In genomic region chr7:80053147-80053546, GRCm38 (mm10) we compare ENCODE assay signal across 18 mouse cellular contexts. TPM values are rescaled to one million over a fixed set of nuclear protein-coding genes. Genes with fewer than 3 reads are reported as not detected.
DNase-seq lines count a peak whose midpoint lies in the region; ATAC-seq and TF ChIP-seq lines count a peak whose summit lies in the region.
"Had no signal": no experiment of that assay in that cellular context is flagged by ENCODE, and none has a peak within 500 bp of the region (broad histone marks: within the 10 kb centered on the region; RNA-seq: fewer than 3 reads in every experiment).

No protein-coding gene starts in this region.

- H3K4me2 ChIP-seq in liver, embryonic 12.5 days, result no peak overlapping the region
- no peak overlapping the region for H3K4me2 ChIP-seq in hindbrain, embryonic 13.5 days
- H3K4me2 ChIP-seq in hindbrain, embryonic 12.5 days (replicated peaks), result no peak overlapping the region
- H3K4me2 ChIP-seq: hindbrain, embryonic 15.5 days; liver, embryonic 13.5 days; midbrain, embryonic 15.5 days had no signal

- TF ChIP-seq POLR2A in heart, adult 2 months (IDR thresholded peaks at IDR 0.05; ENCODE audit: insufficient read depth, low read depth, low read length), result no peak
- TF ChIP-seq POLR2A in liver, adult 2 months (IDR thresholded peaks at IDR 0.05; ENCODE audit: extremely low read depth, insufficient read depth, low read length), result no peak

- intact Hi-C loops in heart, adult 2 months (cut with DNase I), result no loop called here

- no peak for TF ChIP-seq CTCF in heart, adult 2 months (IDR thresholded peaks at IDR 0.05)
- TF ChIP-seq CTCF in liver, adult 2 months (IDR thresholded peaks at IDR 0.05; ENCODE audit: low read depth, low read length), result no peak

- no peak overlapping the region for H3K9ac ChIP-seq in heart, adult 2 months (ENCODE audit: low read depth, low read length)
- H3K9ac ChIP-seq in liver, adult 2 months (ENCODE audit: low read depth, low read length), result no peak overlapping the region
- no peak overlapping the region for H3K9ac ChIP-seq in liver, embryonic 12.5 days
- no peak overlapping the region for H3K9ac ChIP-seq in hindbrain, embryonic 13.5 days
- H3K9ac ChIP-seq in hindbrain, embryonic 12.5 days, result no peak overlapping the region
- H3K9ac ChIP-seq: hindbrain, embryonic 15.5 days; liver, embryonic 13.5 days; midbrain, embryonic 15.5 days had no signal

- H3K4me1 ChIP-seq in heart, adult 2 months (ENCODE audit: control insufficient read depth, insufficient read depth, low read length), result peaks cover 37% of the 10 kb centered on the region
- peaks cover 39% of the 10 kb centered on the region for H3K4me1 ChIP-seq in liver, adult 2 months (ENCODE audit: control insufficient read depth, insufficient read depth, low read length)
- H3K4me1 ChIP-seq in liver, embryonic 12.5 days, result peaks cover 64% of the 10 kb centered on the region
- peaks cover 52% of the 10 kb centered on the region for H3K4me1 ChIP-seq in hindbrain, embryonic 13.5 days (replicated peaks)
- H3K4me1 ChIP-seq in hindbrain, embryonic 12.5 days, result peaks cover 50% of the 10 kb centered on the region

- no peak for ATAC-seq in liver, embryonic 12.5 days
- ATAC-seq in hindbrain, embryonic 13.5 days (ENCODE audit: low FRiP score), result no peak
- no peak for ATAC-seq in hindbrain, embryonic 12.5 days (ENCODE audit: low FRiP score)
- ATAC-seq: activated CD4-positive, CD25-positive, alpha-beta regulatory T cell, adult 4 months had no signal

- peaks cover 6% of the 10 kb centered on the region for H3K79me2 ChIP-seq in heart, adult 2 months (replicated peaks; ENCODE audit: control insufficient read depth, insufficient read depth, low read length)
- H3K79me2 ChIP-seq in liver, adult 2 months (ENCODE audit: control insufficient read depth, insufficient read depth, low read length), result peaks cover 14% of the 10 kb centered on the region; the same call in 1 of the 2 replicates

- H3K36me3 ChIP-seq in heart, adult 2 months (ENCODE audit: control insufficient read depth, insufficient read depth, low read length), result peaks cover 18% of the 10 kb centered on the region
- H3K36me3 ChIP-seq in liver, adult 2 months (ENCODE audit: control insufficient read depth, insufficient read depth, low read length), result no peaks in the 10 kb centered on the region
- H3K36me3 ChIP-seq in liver, embryonic 12.5 days, result 0 out of 2 replicates have a peak, but pooled peaks cover 5% of the 10 kb centered on the region
- H3K36me3 ChIP-seq in hindbrain, embryonic 13.5 days, result no peaks in the 10 kb centered on the region
- no peaks in the 10 kb centered on the region for H3K36me3 ChIP-seq in hindbrain, embryonic 12.5 days
- H3K36me3 ChIP-seq: hindbrain, embryonic 15.5 days; liver, embryonic 13.5 days; midbrain, embryonic 15.5 days had no signal

- no peak overlapping the region for H3K4me3 ChIP-seq in heart, adult 2 months
- no peak overlapping the region for H3K4me3 ChIP-seq in liver, adult 2 months (ENCODE audit: insufficient read depth, low read depth, low read length)
- H3K4me3 ChIP-seq in liver, embryonic 12.5 days, result no peak overlapping the region
- no peak overlapping the region for H3K4me3 ChIP-seq in hindbrain, embryonic 13.5 days
- H3K4me3 ChIP-seq in hindbrain, embryonic 12.5 days, result no peak overlapping the region
- H3K4me3 ChIP-seq: forebrain, embryonic 10.5 days; hindbrain, embryonic 15.5 days; liver, embryonic 13.5 days; midbrain, embryonic 15.5 days had no signal

- H3K27ac ChIP-seq in heart, adult 2 months, result peak overlapping the region; percentile 40; the same call in 1 of the 2 replicates
- H3K27ac ChIP-seq in liver, adult 2 months (replicated peaks; ENCODE audit: insufficient read depth, low read depth, low read length), result peak overlapping the region; percentile 82
- H3K27ac ChIP-seq in liver, embryonic 12.5 days, result no peak overlapping the region
- no peak overlapping the region for H3K27ac ChIP-seq in hindbrain, embryonic 13.5 days
- H3K27ac ChIP-seq in hindbrain, embryonic 12.5 days, result no peak overlapping the region
- H3K27ac ChIP-seq: forebrain, embryonic 10.5 days; hindbrain, embryonic 15.5 days; liver, embryonic 13.5 days; midbrain, embryonic 15.5 days had no signal

- TF ChIP-seq EP300 in heart, adult 2 months (IDR thresholded peaks at IDR 0.05; ENCODE audit: insufficient read depth, low read depth, low read length), result no peak

- DNase-seq in heart, adult 2 months, result no peak
- DNase-seq in heart, adult 18-20 months, result no peak
- DNase-seq in liver, adult 2 months (ENCODE audit: extremely low read depth, low read depth, low spot score), result peak; percentile 84
- peak; percentile 67 for DNase-seq in R1 (ENCODE audit: low read depth, low spot score)
- DNase-seq in kidney, postnatal 25 days, result peak; percentile 58 to 84
- DNase-seq: adrenal gland, postnatal 25 days; cerebellum, adult 9-11 months; layer of hippocampus, postnatal 36 days; left cerebral cortex, postnatal 4 days; liver, embryonic 13.5 days; thymus, adult 18-20 months had no signal

- H3K9me3 ChIP-seq in liver, embryonic 12.5 days (replicated peaks), result no peaks in the 10 kb centered on the region
- no peaks in the 10 kb centered on the region for H3K9me3 ChIP-seq in hindbrain, embryonic 13.5 days
- no peaks in the 10 kb centered on the region for H3K9me3 ChIP-seq in hindbrain, embryonic 12.5 days (replicated peaks)
- H3K9me3 ChIP-seq: forebrain, embryonic 10.5 days; hindbrain, embryonic 15.5 days; liver, embryonic 13.5 days; midbrain, embryonic 15.5 days had no signal

- WGBS in heart, adult 2 months, result 84% methylated on average over 9 of the region's 9 CpGs
- WGBS in liver, adult 2 months, result 23% methylated on average over 9 of the region's 9 CpGs
- 69% methylated on average over 9 of the region's 9 CpGs for WGBS in liver, embryonic 12.5 days (ENCODE audit: insufficient replicate concordance)
- WGBS in hindbrain, embryonic 13.5 days, result 96% methylated on average over 9 of the region's 9 CpGs
- WGBS in hindbrain, embryonic 12.5 days, result 92% methylated on average over 9 of the region's 9 CpGs

- H3K27me3 ChIP-seq in heart, adult 2 months (ENCODE audit: control insufficient read depth, insufficient read depth, low read length), result no peaks in the 10 kb centered on the region
- H3K27me3 ChIP-seq in liver, adult 2 months (ENCODE audit: control insufficient read depth, insufficient read depth, low read length), result no peaks in the 10 kb centered on the region
- no peaks in the 10 kb centered on the region for H3K27me3 ChIP-seq in liver, embryonic 12.5 days (replicated peaks)
- no peaks in the 10 kb centered on the region for H3K27me3 ChIP-seq in hindbrain, embryonic 13.5 days
- H3K27me3 ChIP-seq in hindbrain, embryonic 12.5 days, result no peaks in the 10 kb centered on the region
- H3K27me3 ChIP-seq: hindbrain, embryonic 15.5 days; liver, embryonic 13.5 days; midbrain, embryonic 15.5 days had no signal

RNA-seq across cellular contexts. Expression of gene Zfp710, which starts 28.5 kb away (rescaled TPM):
- total RNA-seq in heart, adult 2 months (2021), result 10 to 100 TPM; 26.9 to 32.2 TPM
- polyA plus RNA-seq in heart, adult 2 months (2012; rRNA removed), result 33.4 and 35.5 TPM in 2 replicates
- total RNA-seq in heart, adult 18-20 months (2021), result 10 to 100 TPM; 21.6 to 22.4 TPM
- 5.4 and 5.6 TPM in 2 replicates for total RNA-seq in liver, adult 2 months (2014; rRNA removed)
- 9.7 and 12.7 TPM in 2 replicates for polyA plus RNA-seq in liver, adult 2 months (2012; rRNA removed)
- polyA plus RNA-seq in liver, embryonic 12.5 days (2016; fragmentation: Nextera tagmentation; extraction: Ambion mirVana), result 7.2 and 8.9 TPM in 2 replicates
- polyA plus RNA-seq in hindbrain, embryonic 13.5 days (2015; fragmentation: Nextera tagmentation; extraction: Ambion mirVana), result 18.3 and 18.5 TPM in 2 replicates
- 26.0 and 26.4 TPM in 2 replicates for polyA plus RNA-seq in hindbrain, embryonic 12.5 days (2016; fragmentation: Nextera tagmentation; extraction: Ambion mirVana)

Comparison
In these comparisons a context has a peak if more than half of its experiments do, and no peak if none do; other contexts are left out.
1. H3K27ac ChIP-seq: peak in heart, adult 2 months (single experiment) and liver, adult 2 months (single experiment); none in liver, embryonic 12.5 days (single experiment), hindbrain, embryonic 13.5 days (single experiment) and hindbrain, embryonic 12.5 days (single experiment).
2. DNase-seq: peak in liver, adult 2 months (single experiment), R1 (single experiment) and kidney, postnatal 25 days (2 of 2); none in heart, adult 2 months (0 of 2) and heart, adult 18-20 months (0 of 2).